Mouse (Mus musculus): ENCODE results near the gene Foxk1. TPM values are rescaled to one million over a fixed set of nuclear protein-coding genes. Genes with fewer than 3 reads are reported as not detected.

The Foxk1 gene
- polyA plus RNA-seq, 1 experiment: 12.4 TPM

- Histone ChIP-seq H3K27ac (ENCODE audit: insufficient read depth, low read depth, low read length) (no peak overlapping the region), H3K4me1 (ENCODE audit: control insufficient read depth, insufficient read depth, low read length) (peaks cover 35% of the 10 kb centered on the region), H3K36me3 (ENCODE audit: control insufficient read depth, insufficient read depth, low read length) (no peaks in the 10 kb centered on the region), H3K4me3 (ENCODE audit: insufficient read depth, low read depth, low read length) (no peak overlapping the region), H3K27me3 (replicated peaks; ENCODE audit: control insufficient read depth, insufficient read depth, low read length) (no peaks in the 10 kb centered on the region)
- no peak for TF ChIP-seq POLR2A (IDR thresholded peaks at IDR 0.05; ENCODE audit: low read depth, low read length)
- TF ChIP-seq CTCF (conservative IDR thresholded peaks at IDR 0.05; ENCODE audit: insufficient read depth, insufficient read length, low read depth, low read length): no peak
- no peak for DNase-seq
- 58% methylated on average over 14 of the region's 14 CpGs for WGBS
Measured at GRCm38 (mm10) chr5:142443994-142444393, 42.7 kb downstream of the Foxk1 start.

- Histone ChIP-seq H3K4me1 (ENCODE audit: control insufficient read depth, insufficient read depth, low read length) (peaks cover 26% of the 10 kb centered on the region), H3K36me3 (ENCODE audit: control insufficient read depth, insufficient read depth, low read length) (no peaks in the 10 kb centered on the region), H3K4me3 (ENCODE audit: insufficient read depth, low read depth, low read length) (no peak overlapping the region), H3K27me3 (replicated peaks; ENCODE audit: control insufficient read depth, insufficient read depth, low read length) (no peaks in the 10 kb centered on the region), H3K27ac (ENCODE audit: insufficient read depth, low read depth, low read length) (no peak overlapping the region)
- peak; percentile 34 for DNase-seq
- 61% methylated on average over 11 of the region's 11 CpGs for WGBS
- TF ChIP-seq POLR2A (IDR thresholded peaks at IDR 0.05; ENCODE audit: low read depth, low read length) (no peak), CTCF (conservative IDR thresholded peaks at IDR 0.05; ENCODE audit: insufficient read depth, insufficient read length, low read depth, low read length) (no peak)
Measured at GRCm38 (mm10) chr5:142444791-142445531, 43.7 kb downstream of the Foxk1 start.

GRCm38 (mm10) chr5:142445709-142446108 is 44.4 kb downstream of the Foxk1 start:
- 58% methylated on average over 8 of the region's 8 CpGs for WGBS
- TF ChIP-seq CTCF (conservative IDR thresholded peaks at IDR 0.05; ENCODE audit: insufficient read depth, insufficient read length, low read depth, low read length): 0 out of 2 replicates have a peak, but pooled peaks have one; percentile 3
- TF ChIP-seq POLR2A (IDR thresholded peaks at IDR 0.05; ENCODE audit: low read depth, low read length): no peak
- no peak overlapping the region for H3K4me3 ChIP-seq (ENCODE audit: insufficient read depth, low read depth, low read length)
- peak; percentile 38 for DNase-seq
- H3K27ac ChIP-seq (ENCODE audit: insufficient read depth, low read depth, low read length): no peak overlapping the region
- H3K27me3 ChIP-seq (replicated peaks; ENCODE audit: control insufficient read depth, insufficient read depth, low read length): no peaks in the 10 kb centered on the region
- peaks cover 23% of the 10 kb centered on the region for H3K4me1 ChIP-seq (ENCODE audit: control insufficient read depth, insufficient read depth, low read length)
- no peaks in the 10 kb centered on the region for H3K36me3 ChIP-seq (ENCODE audit: control insufficient read depth, insufficient read depth, low read length)

- Histone ChIP-seq H3K36me3 (ENCODE audit: control insufficient read depth, insufficient read depth, low read length) (no peaks in the 10 kb centered on the region), H3K27me3 (replicated peaks; ENCODE audit: control insufficient read depth, insufficient read depth, low read length) (no peaks in the 10 kb centered on the region), H3K27ac (ENCODE audit: insufficient read depth, low read depth, low read length) (no peak overlapping the region), H3K4me3 (ENCODE audit: insufficient read depth, low read depth, low read length) (no peak overlapping the region), H3K4me1 (ENCODE audit: control insufficient read depth, insufficient read depth, low read length) (peaks cover 9% of the 10 kb centered on the region; the same call in 1 of the 2 replicates)
- TF ChIP-seq POLR2A (IDR thresholded peaks at IDR 0.05; ENCODE audit: low read depth, low read length) (no peak), CTCF (conservative IDR thresholded peaks at IDR 0.05; ENCODE audit: insufficient read depth, insufficient read length, low read depth, low read length) (peak; percentile 99)
- peak; percentile 90 for DNase-seq
- 12% methylated on average over 9 of the region's 9 CpGs for WGBS
Measured at GRCm38 (mm10) chr5:142448076-142448475, 46.8 kb downstream of the Foxk1 start.

GRCm38 (mm10) chr5:142448623-142449022 is 47.3 kb downstream of the Foxk1 start:
- no peak for DNase-seq
- H3K4me3 ChIP-seq (ENCODE audit: insufficient read depth, low read depth, low read length): no peak overlapping the region
- WGBS: 72% methylated on average over 12 of the region's 12 CpGs
- H3K4me1 ChIP-seq (ENCODE audit: control insufficient read depth, insufficient read depth, low read length): peaks cover 7% of the 10 kb centered on the region; the same call in 1 of the 2 replicates
- no peak overlapping the region for H3K27ac ChIP-seq (ENCODE audit: insufficient read depth, low read depth, low read length)
- H3K27me3 ChIP-seq (replicated peaks; ENCODE audit: control insufficient read depth, insufficient read depth, low read length): no peaks in the 10 kb centered on the region
- no peak for TF ChIP-seq POLR2A (IDR thresholded peaks at IDR 0.05; ENCODE audit: low read depth, low read length)
- H3K36me3 ChIP-seq (ENCODE audit: control insufficient read depth, insufficient read depth, low read length): 0 out of 2 replicates have a peak, but pooled peaks cover under 1% of the 10 kb centered on the region

- H3K36me3 ChIP-seq (ENCODE audit: control insufficient read depth, insufficient read depth, low read length): 0 out of 2 replicates have a peak, but pooled peaks cover 3% of the 10 kb centered on the region
- 94% methylated on average over 9 of the region's 9 CpGs for WGBS
Measured at GRCm38 (mm10) chr5:142450846-142451245, 49.5 kb downstream of the Foxk1 start.

GRCm38 (mm10) chr5:142451759-142452158 is 50.5 kb downstream of the Foxk1 start:
- no peak overlapping the region for H3K4me3 ChIP-seq (ENCODE audit: insufficient read depth, low read depth, low read length)
- no peaks in the 10 kb centered on the region for H3K4me1 ChIP-seq (ENCODE audit: control insufficient read depth, insufficient read depth, low read length)
- 0 out of 2 replicates have a peak, but pooled peaks cover 4% of the 10 kb centered on the region for H3K36me3 ChIP-seq (ENCODE audit: control insufficient read depth, insufficient read depth, low read length)
- H3K27ac ChIP-seq (ENCODE audit: insufficient read depth, low read depth, low read length): no peak overlapping the region
- peak; percentile 86 for DNase-seq
- TF ChIP-seq CTCF (conservative IDR thresholded peaks at IDR 0.05; ENCODE audit: insufficient read depth, insufficient read length, low read depth, low read length) (no peak), POLR2A (IDR thresholded peaks at IDR 0.05; ENCODE audit: low read depth, low read length) (no peak)
- 23% methylated on average over 1 of the region's 1 CpGs for WGBS
- H3K27me3 ChIP-seq (replicated peaks; ENCODE audit: control insufficient read depth, insufficient read depth, low read length): no peaks in the 10 kb centered on the region

More at GRCm38 (mm10) chr5:142450846-142451245, 49.5 kb downstream of the Foxk1 start:
- no peaks in the 10 kb centered on the region for H3K27me3 ChIP-seq (replicated peaks; ENCODE audit: control insufficient read depth, insufficient read depth, low read length)
- no peak for TF ChIP-seq POLR2A (IDR thresholded peaks at IDR 0.05; ENCODE audit: low read depth, low read length)
- no peak for TF ChIP-seq CTCF (conservative IDR thresholded peaks at IDR 0.05; ENCODE audit: insufficient read depth, insufficient read length, low read depth, low read length)
- H3K27ac ChIP-seq (ENCODE audit: insufficient read depth, low read depth, low read length): no peak overlapping the region
- no peak overlapping the region for H3K4me3 ChIP-seq (ENCODE audit: insufficient read depth, low read depth, low read length)
- no peak for DNase-seq
- 0 out of 2 replicates have a peak, but pooled peaks cover under 1% of the 10 kb centered on the region for H3K4me1 ChIP-seq (ENCODE audit: control insufficient read depth, insufficient read depth, low read length)

Data from kidney, adult 2 months (tissue).